Mouse (Mus musculus) forebrain, embryonic 11.5 days (tissue): ENCODE measurements around the gene Scrg1. TPM values are rescaled to one million over a fixed set of nuclear protein-coding genes. Genes with fewer than 3 reads are reported as not detected.

Experiments
- ATAC-seq: fragments of 200-750 bp; cut with Nextera tagmentation; replicated peaks from 2 replicates; pipeline ENCODE4 v1.8.0; 2017; ENCODE audit warnings: moderate TSS enrichment; ENCODE audit not compliant: low FRiP score
- DNase-seq: peaks from one replicate; pipeline ENCODE4 v3.0.0-alpha.2; 2017; ENCODE audit warnings: low spot score
- H3K27ac ChIP-seq: fragments of 300-500 bp; sonication (generic); 2 replicates; pipeline ENCODE4 v1.5.1; 2014; ENCODE audit warnings: low read depth, low read length
- H3K27me3 ChIP-seq: fragments of 300-500 bp; sonication (generic); 2 replicates; pipeline ENCODE4 v1.6.1; 2014; ENCODE audit warnings: mild to moderate bottlenecking, low read length, mixed read lengths; ENCODE audit not compliant: control insufficient read depth, insufficient read depth
- H3K36me3 ChIP-seq: fragments of 300-500 bp; sonication (generic); 2 replicates; pipeline ENCODE4 v1.6.1; 2014; ENCODE audit warnings: mild to moderate bottlenecking, low read length, moderate library complexity, mixed read lengths; ENCODE audit not compliant: control insufficient read depth, insufficient read depth
- H3K4me1 ChIP-seq: fragments of 300-500 bp; sonication (generic); replicated peaks from 2 replicates; pipeline ENCODE4 v1.6.1; 2014; ENCODE audit warnings: low read length, mixed read lengths; ENCODE audit not compliant: control insufficient read depth, insufficient read depth
- H3K4me2 ChIP-seq: fragments of 300-500 bp; sonication (generic); 2 replicates; pipeline ENCODE4 v1.6.1; 2014; ENCODE audit warnings: low read depth, mild to moderate bottlenecking, low read length, moderate library complexity, mixed read lengths; ENCODE audit not compliant: severe bottlenecking
- H3K4me3 ChIP-seq: fragments of 300-500 bp; sonication (generic); 2 replicates; pipeline ENCODE4 v1.5.1; 2014; ENCODE audit warnings: low read depth, low read length
- H3K9ac ChIP-seq: fragments of 300-500 bp; sonication (generic); 2 replicates; pipeline ENCODE4 v1.6.1; 2014; ENCODE audit warnings: low read length
- H3K9me3 ChIP-seq: fragments of 300-500 bp; sonication (generic); 2 replicates; pipeline ENCODE4 v1.6.1; 2016; ENCODE audit warnings: low read length, mixed read lengths; ENCODE audit not compliant: control insufficient read depth
- WGBS: fragments of 180-500 bp; shearing (Covaris S2); extraction: QIAGEN DNeasy Blood & Tissue Kit; methylation state at CpG from one replicate; pipeline ENCODE4 v1.1.7; 2014; 5-methylcytosine and 5-hydroxymethylcytosine counted together
- polyA plus RNA-seq: library from polyadenylated mRNA; unstranded; fragments of >200 nt; fragmentation: Nextera tagmentation; extraction: Ambion mirVana; gene quantifications from 2 replicates; pipeline ENCODE4 v1.2.1, GENCODE M21; 2014

Scrg1 gene
- not detected in 2 replicates for polyA plus RNA-seq

DNA sequence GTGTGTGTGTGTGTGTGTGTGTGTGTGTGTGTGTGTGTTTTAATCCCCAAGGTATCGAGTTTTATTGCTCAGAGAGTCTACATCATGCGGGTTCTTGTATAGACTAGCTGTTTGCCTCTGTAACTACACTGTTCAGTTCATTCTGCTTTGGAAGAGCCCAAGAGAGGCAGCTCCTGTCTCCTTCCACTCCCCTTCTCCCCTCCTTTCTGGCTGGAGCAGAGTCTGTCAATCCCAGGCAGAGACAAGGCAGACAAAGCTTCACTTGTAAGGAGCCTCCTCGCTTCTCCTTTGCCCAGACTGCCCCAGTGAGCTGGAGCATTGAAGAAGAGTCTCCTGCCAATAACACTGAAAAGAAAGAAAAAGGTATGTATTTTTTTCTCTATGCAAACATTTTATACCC is at the start of gene Scrg1:
Gene Scrg1, plus strand, starts transcription at position 159 of the 400 bp plus-strand sequence.
- no peak within 1 kb of the TSS for H3K9ac ChIP-seq
- DNase-seq (no peak), ATAC-seq (no peak)
- H3K27me3 ChIP-seq: no peaks in the 10 kb centered on the region
- no peak within 1 kb of the TSS for H3K27ac ChIP-seq
- no peaks in the 10 kb centered on the region for H3K9me3 ChIP-seq
- no peak within 1 kb of the TSS for H3K4me2 ChIP-seq
- H3K36me3 ChIP-seq: no peaks in the 10 kb centered on the region
- H3K4me3 ChIP-seq: no peak within 1 kb of the TSS
- no peaks in the 10 kb centered on the region for H3K4me1 ChIP-seq
- 81% methylated on average over 3 of the region's 3 CpGs for WGBS

DNA sequence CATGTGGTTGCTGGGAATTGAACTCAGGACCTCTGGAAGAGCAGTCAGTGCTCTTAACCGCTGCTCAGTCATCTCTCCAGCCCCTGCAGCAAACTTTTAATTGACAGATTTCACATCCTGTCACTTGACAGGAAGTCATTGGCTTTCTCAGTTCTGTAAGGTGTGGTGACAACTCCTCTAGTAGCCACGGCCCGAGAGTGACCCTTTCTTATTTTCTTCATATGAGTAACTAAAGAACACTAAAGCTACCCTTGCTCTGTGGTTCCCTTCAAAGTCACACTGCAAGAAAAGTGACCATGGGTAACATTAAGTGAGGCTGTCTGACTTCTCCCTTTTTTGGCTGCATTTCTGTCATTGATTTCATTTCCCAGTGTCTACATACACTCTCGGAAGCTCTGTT is 49.4 kb upstream of the Scrg1 start:
- Histone ChIP-seq H3K27ac (no peak overlapping the region), H3K9me3 (no peaks in the 10 kb centered on the region), H3K4me2 (no peak overlapping the region), H3K4me3 (no peak overlapping the region), H3K36me3 (no peaks in the 10 kb centered on the region), H3K27me3 (peaks cover 3% of the 10 kb centered on the region; the same call in 1 of the 2 replicates), H3K4me1 (peaks cover 10% of the 10 kb centered on the region; the same call in 1 of the 2 replicates), H3K9ac (no peak overlapping the region)
- ATAC-seq (no peak), DNase-seq (no peak)
- 84% methylated on average over 4 of the region's 4 CpGs for WGBS

DNA sequence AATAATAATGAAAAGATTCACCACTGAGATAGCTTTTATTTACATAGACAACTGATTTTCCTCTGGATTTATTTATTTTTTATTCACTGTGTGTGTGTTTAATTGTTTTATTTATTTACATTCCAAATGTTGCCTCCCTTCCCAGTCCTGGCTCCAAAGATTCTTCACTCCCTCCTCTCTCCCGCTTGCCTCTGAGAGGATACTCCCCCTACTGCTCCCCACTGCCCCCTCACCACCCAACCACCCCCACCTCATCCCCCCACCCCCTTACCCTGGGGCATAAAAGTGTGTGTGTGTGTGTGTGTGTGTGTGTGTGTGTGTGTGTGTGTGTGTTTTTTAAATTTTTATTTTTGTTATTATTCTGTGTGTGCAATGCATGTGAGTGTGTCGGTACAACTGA is 46.4 kb upstream of the Scrg1 start:
- DNase-seq: no peak
- no peaks in the 10 kb centered on the region for H3K9me3 ChIP-seq
- H3K27me3 ChIP-seq: peaks cover 3% of the 10 kb centered on the region; the same call in 1 of the 2 replicates
- peaks cover 10% of the 10 kb centered on the region; the same call in 1 of the 2 replicates for H3K4me1 ChIP-seq
- 31% methylated on average over 2 of the region's 2 CpGs for WGBS
- no peak overlapping the region for H3K27ac ChIP-seq
- H3K9ac ChIP-seq: no peak overlapping the region
- no peaks in the 10 kb centered on the region for H3K36me3 ChIP-seq
- H3K4me2 ChIP-seq: no peak overlapping the region
- H3K4me3 ChIP-seq: no peak overlapping the region
- ATAC-seq: no peak

DNA sequence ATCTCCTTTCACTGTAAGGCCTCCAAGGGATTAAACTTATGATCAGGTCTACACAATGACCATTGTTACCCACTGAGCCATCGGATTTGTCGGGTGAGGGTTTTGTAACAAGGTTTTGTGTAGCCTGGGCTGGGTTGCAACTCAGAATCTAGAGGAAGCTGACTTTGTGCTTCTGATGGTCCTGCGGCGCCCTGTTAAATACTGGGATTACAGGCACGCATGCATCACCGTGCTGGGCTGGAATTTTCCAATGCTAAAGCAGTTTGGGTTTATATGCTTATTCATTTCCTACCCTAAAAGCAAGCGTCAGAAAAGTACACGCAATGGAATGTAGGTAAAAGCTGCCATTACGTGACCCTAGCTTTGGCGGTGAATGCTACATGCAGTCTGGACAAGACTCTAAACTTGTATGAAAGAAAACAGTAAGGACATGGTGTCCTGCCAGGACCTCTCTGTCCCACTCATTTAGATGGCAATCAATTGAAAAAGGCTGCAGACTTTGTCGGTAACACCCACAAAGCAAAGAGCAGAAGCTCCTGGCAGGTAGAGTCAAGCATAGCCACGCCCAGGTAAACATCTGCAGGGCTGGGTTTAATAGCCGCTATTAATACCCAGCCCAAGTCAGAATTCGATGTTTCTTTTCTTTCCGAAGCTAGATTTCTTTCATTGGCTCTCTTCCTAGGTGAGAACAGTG is 45.8 kb upstream of the Scrg1 start:
- H3K4me2 ChIP-seq: peak overlapping the region; percentile 48
- peak overlapping the region; percentile 10; the same call in 1 of the 2 replicates for H3K9ac ChIP-seq
- H3K27me3 ChIP-seq: peaks cover 3% of the 10 kb centered on the region; the same call in 1 of the 2 replicates
- H3K27ac ChIP-seq: no peak overlapping the region
- peak; percentile 14; the same call in 1 of the 2 replicates for ATAC-seq
- H3K9me3 ChIP-seq: no peaks in the 10 kb centered on the region
- DNase-seq: no peak
- 13% methylated on average over 15 of the region's 15 CpGs for WGBS
- no peaks in the 10 kb centered on the region for H3K36me3 ChIP-seq
- peaks cover 10% of the 10 kb centered on the region; the same call in 1 of the 2 replicates for H3K4me1 ChIP-seq
- H3K4me3 ChIP-seq: peak overlapping the region; percentile 14; the same call in 1 of the 2 replicates

- H3K36me3 ChIP-seq: no peaks in the 10 kb centered on the region
- H3K4me3 ChIP-seq: peak overlapping the region; percentile 14; the same call in 1 of the 2 replicates
- DNase-seq (peak; percentile 62), ATAC-seq (peak; percentile 80)
- no peak overlapping the region for H3K27ac ChIP-seq
- H3K4me2 ChIP-seq: peak overlapping the region; percentile 48
- peak overlapping the region; percentile 10; the same call in 1 of the 2 replicates for H3K9ac ChIP-seq
- H3K27me3 ChIP-seq: peaks cover 3% of the 10 kb centered on the region; the same call in 1 of the 2 replicates
- H3K9me3 ChIP-seq: no peaks in the 10 kb centered on the region
- WGBS: 3% methylated on average over 16 of the region's 16 CpGs
- H3K4me1 ChIP-seq: peaks cover 7% of the 10 kb centered on the region; the same call in 1 of the 2 replicates
Observed at GRCm38 (mm10) chr8:57410473-57410863, 45.3 kb upstream of the Scrg1 start.

GRCm38 (mm10) chr8:57411366-57411765 is 44.4 kb upstream of the Scrg1 start:
- no peak for DNase-seq
- H3K36me3 ChIP-seq: no peaks in the 10 kb centered on the region

DNA sequence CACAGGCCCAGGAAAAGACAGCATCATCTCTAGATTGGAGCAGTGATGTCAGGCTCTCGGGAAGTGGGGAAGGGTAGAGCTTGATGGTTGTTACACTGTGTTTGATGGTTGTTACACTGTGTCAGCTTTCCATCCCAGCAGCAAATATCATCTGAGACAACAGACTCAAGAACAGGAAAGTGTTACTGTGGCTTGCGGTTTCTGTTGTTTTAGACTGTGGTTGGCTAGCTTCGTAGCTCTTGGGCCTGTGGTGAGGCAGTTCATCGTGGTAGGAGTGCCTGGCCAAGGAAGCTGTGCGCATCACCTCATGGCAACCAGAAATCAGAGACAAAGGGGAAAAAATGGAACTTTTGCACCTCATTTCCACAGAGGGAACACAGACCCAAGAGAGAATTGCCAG is 38.9 kb upstream of the Scrg1 start:
- Histone ChIP-seq H3K4me2 (no peak overlapping the region), H3K9me3 (no peaks in the 10 kb centered on the region; the same call in 1 of the 2 replicates), H3K27ac (no peak overlapping the region), H3K36me3 (no peaks in the 10 kb centered on the region), H3K4me1 (no peaks in the 10 kb centered on the region), H3K4me3 (no peak overlapping the region), H3K27me3 (no peaks in the 10 kb centered on the region), H3K9ac (no peak overlapping the region)
- WGBS: 90% methylated on average over 5 of the region's 5 CpGs
- ATAC-seq (no peak), DNase-seq (no peak)

More at GRCm38 (mm10) chr8:57411366-57411765, 44.4 kb upstream of the Scrg1 start:
- H3K4me1 ChIP-seq: peaks cover 7% of the 10 kb centered on the region; the same call in 1 of the 2 replicates
- no peak for ATAC-seq
- H3K9me3 ChIP-seq: no peaks in the 10 kb centered on the region
- 81% methylated on average over 6 of the region's 6 CpGs for WGBS
- no peak overlapping the region for H3K27ac ChIP-seq
- H3K27me3 ChIP-seq: peaks cover 3% of the 10 kb centered on the region; the same call in 1 of the 2 replicates
- H3K4me3 ChIP-seq: no peak overlapping the region
- H3K9ac ChIP-seq: no peak overlapping the region
- no peak overlapping the region for H3K4me2 ChIP-seq

- Histone ChIP-seq H3K27me3 (no peaks in the 10 kb centered on the region), H3K4me3 (no peak overlapping the region), H3K4me1 (no peaks in the 10 kb centered on the region; the same call in 1 of the 2 replicates), H3K9ac (no peak overlapping the region), H3K9me3 (no peaks in the 10 kb centered on the region), H3K36me3 (no peaks in the 10 kb centered on the region), H3K4me2 (no peak overlapping the region), H3K27ac (no peak overlapping the region)
- 17% methylated on average over 3 of the region's 3 CpGs for WGBS
- DNase-seq (no peak), ATAC-seq (0 out of 2 replicates have a peak, but pooled peaks have one; percentile 40)
Observed at GRCm38 (mm10) chr8:57426074-57426473, 29.6 kb upstream of the Scrg1 start.
